Mouse (Mus musculus) forebrain, postnatal 0 days (tissue): ENCODE measurements around the gene Foxn3. TPM values are rescaled to one million over a fixed set of nuclear protein-coding genes. Genes with fewer than 3 reads are reported as not detected.

Source experiments
- ATAC-seq: fragments of 200-750 bp; cut with Nextera tagmentation; 2 replicates; pipeline ENCODE4 v1.8.0; 2017; ENCODE audit warnings: mild to moderate bottlenecking, moderate library complexity
- DNase-seq: peaks from one replicate; pipeline ENCODE4 v3.0.0-alpha.2; 2015
- H3K27ac ChIP-seq: fragments of 300-500 bp; sonication (generic); 2 replicates; pipeline ENCODE4 v1.5.1; 2014; ENCODE audit warnings: low read depth, mild to moderate bottlenecking, antibody characterized with exemption, low read length, moderate library complexity, mixed read lengths
- H3K27me3 ChIP-seq: fragments of 300-500 bp; sonication (generic); 2 replicates; pipeline ENCODE4 v1.6.1; 2014; ENCODE audit warnings: mild to moderate bottlenecking, low read length, mixed read lengths; ENCODE audit not compliant: insufficient read depth
- H3K36me3 ChIP-seq: fragments of 300-500 bp; sonication (generic); 2 replicates; pipeline ENCODE4 v1.6.1; 2014; ENCODE audit warnings: mild to moderate bottlenecking, moderate library complexity; ENCODE audit not compliant: insufficient read depth
- H3K4me1 ChIP-seq: fragments of 300-500 bp; sonication (generic); 2 replicates; pipeline ENCODE4 v1.6.1; 2014; ENCODE audit warnings: antibody characterized with exemption; ENCODE audit not compliant: insufficient read depth
- H3K4me2 ChIP-seq: fragments of 300-500 bp; sonication (generic); 2 replicates; pipeline ENCODE4 v1.6.1; 2014; ENCODE audit warnings: low read depth, mild to moderate bottlenecking, moderate library complexity
- H3K4me3 ChIP-seq: fragments of 300-500 bp; sonication (generic); 2 replicates; pipeline ENCODE4 v1.5.1; 2014; ENCODE audit warnings: low read depth, low read length, mixed read lengths
- H3K9ac ChIP-seq: fragments of 300-500 bp; sonication (generic); 2 replicates; pipeline ENCODE4 v1.6.1; 2014; ENCODE audit warnings: mild to moderate bottlenecking
- H3K9me3 ChIP-seq: fragments of 300-500 bp; sonication (generic); 2 replicates; pipeline ENCODE4 v1.6.1; 2016; ENCODE audit warnings: low read length
- CTCF ChIP-seq: sonication (generic); IDR thresholded peaks from 2 replicates; pipeline ENCODE4 v1.5.1; 2016; ENCODE audit warnings: antibody characterized with exemption, control low read depth, low read depth
- WGBS: fragments of 180-500 bp; shearing (Covaris S2); extraction: QIAGEN DNeasy Blood & Tissue Kit; methylation state at CpG from one replicate; pipeline ENCODE4 v1.1.7; 2014; 5-methylcytosine and 5-hydroxymethylcytosine counted together
- polyA plus RNA-seq: library from polyadenylated mRNA; unstranded; fragments of >200 nt; fragmentation: Nextera tagmentation; extraction: Ambion mirVana; gene quantifications from 2 replicates; pipeline ENCODE4 v1.2.1, GENCODE M21; 2015
- total RNA-seq: library from RNA; depleted of rRNA; stranded (reverse); fragments of >200 nt; gene quantifications from 2 replicates; pipeline ENCODE4 v1.2.3, GENCODE M21; 2014

Gene Foxn3
- total and polyA plus RNA-seq, 2 experiments from 2014 or later = 32.8 to 61.3 TPM

- no peak for TF ChIP-seq CTCF
- peak overlapping the region; percentile 89 for H3K4me3 ChIP-seq
- under 1% methylated on average over 10 of the region's 10 CpGs for WGBS
- 0 out of 2 replicates have a peak, but pooled peaks cover 13% of the 10 kb centered on the region for H3K4me1 ChIP-seq
- H3K27me3 ChIP-seq = no peaks in the 10 kb centered on the region
- peak overlapping the region; percentile 80 for H3K27ac ChIP-seq
- no peaks in the 10 kb centered on the region for H3K9me3 ChIP-seq
- H3K4me2 ChIP-seq = peak overlapping the region; percentile 74
- H3K9ac ChIP-seq = peak overlapping the region; percentile 82
- DNase-seq (peak; percentile 63), ATAC-seq (no peak)
- no peaks in the 10 kb centered on the region for H3K36me3 ChIP-seq
Measured at GRCm38 (mm10) chr12:99562867-99563189, 554 bp downstream of the Foxn3 start.

- Histone ChIP-seq H3K27me3 (no peaks in the 10 kb centered on the region), H3K36me3 (no peaks in the 10 kb centered on the region), H3K4me2 (peak overlapping the region; percentile 74), H3K9ac (peak overlapping the region; percentile 82), H3K27ac (peak overlapping the region; percentile 80), H3K4me3 (peak overlapping the region; percentile 89), H3K4me1 (0 out of 2 replicates have a peak, but pooled peaks cover 13% of the 10 kb centered on the region), H3K9me3 (no peaks in the 10 kb centered on the region)
- WGBS = under 1% methylated on average over 24 of the region's 24 CpGs
- DNase-seq = peak; percentile 80
- TF ChIP-seq CTCF = peak; percentile 28; the same call in 1 of the 2 replicates
- ATAC-seq = peak; percentile 67
Measured at GRCm38 (mm10) chr12:99562073-99562866, 1.1 kb downstream of the Foxn3 start.

GRCm38 (mm10) chr12:99561333-99561766 is 2.0 kb downstream of the Foxn3 start:
- peak overlapping the region; percentile 80; the same call in 1 of the 2 replicates for H3K27ac ChIP-seq
- ATAC-seq (no peak), DNase-seq (peak; percentile 52)
- no peaks in the 10 kb centered on the region for H3K27me3 ChIP-seq
- 0 out of 2 replicates have a peak, but pooled peaks cover 13% of the 10 kb centered on the region for H3K4me1 ChIP-seq
- no peaks in the 10 kb centered on the region for H3K36me3 ChIP-seq
- H3K9ac ChIP-seq = 0 out of 2 replicates have a peak overlapping the region, but pooled peaks have one; percentile 82
- peak overlapping the region; percentile 89 for H3K4me3 ChIP-seq
- no peak for TF ChIP-seq CTCF
- no peaks in the 10 kb centered on the region for H3K9me3 ChIP-seq
- WGBS = 22% methylated on average over 3 of the region's 3 CpGs
- H3K4me2 ChIP-seq = peak overlapping the region; percentile 74

- no peak for TF ChIP-seq CTCF
- Histone ChIP-seq H3K27ac (no peak overlapping the region), H3K4me1 (0 out of 2 replicates have a peak, but pooled peaks cover 13% of the 10 kb centered on the region), H3K36me3 (no peaks in the 10 kb centered on the region), H3K9me3 (no peaks in the 10 kb centered on the region), H3K4me2 (peak overlapping the region; percentile 74), H3K27me3 (no peaks in the 10 kb centered on the region), H3K9ac (0 out of 2 replicates have a peak overlapping the region, but pooled peaks have one; percentile 82), H3K4me3 (peak overlapping the region; percentile 89; the same call in 1 of the 2 replicates)
- 56% methylated on average over 11 of the region's 11 CpGs for WGBS
- no peak for ATAC-seq
- DNase-seq = no peak
Measured at GRCm38 (mm10) chr12:99560701-99561332, 2.6 kb downstream of the Foxn3 start.

- ATAC-seq (no peak), DNase-seq (no peak)
- no peaks in the 10 kb centered on the region for H3K27me3 ChIP-seq
- no peak for TF ChIP-seq CTCF
- no peak overlapping the region for H3K4me3 ChIP-seq
- H3K9ac ChIP-seq = no peak overlapping the region
- WGBS = 86% methylated on average over 11 of the region's 11 CpGs
- no peak overlapping the region for H3K4me2 ChIP-seq
- H3K27ac ChIP-seq = no peak overlapping the region
- 0 out of 2 replicates have a peak, but pooled peaks cover 13% of the 10 kb centered on the region for H3K4me1 ChIP-seq
- H3K9me3 ChIP-seq = no peaks in the 10 kb centered on the region
- H3K36me3 ChIP-seq = no peaks in the 10 kb centered on the region
Measured at GRCm38 (mm10) chr12:99559483-99559882, 3.9 kb downstream of the Foxn3 start.

- Histone ChIP-seq H3K9ac (no peak overlapping the region), H3K27me3 (no peaks in the 10 kb centered on the region), H3K4me3 (no peak overlapping the region), H3K4me2 (no peak overlapping the region), H3K4me1 (0 out of 2 replicates have a peak, but pooled peaks cover 13% of the 10 kb centered on the region), H3K36me3 (no peaks in the 10 kb centered on the region), H3K9me3 (no peaks in the 10 kb centered on the region), H3K27ac (no peak overlapping the region)
- 62% methylated on average over 4 of the region's 4 CpGs for WGBS
- DNase-seq (no peak), ATAC-seq (no peak)
- no peak for TF ChIP-seq CTCF
Measured at GRCm38 (mm10) chr12:99558476-99558875, 4.9 kb downstream of the Foxn3 start.

- ATAC-seq (no peak), DNase-seq (no peak)
- no peaks in the 10 kb centered on the region for H3K9me3 ChIP-seq
- no peak for TF ChIP-seq CTCF
- WGBS = 69% methylated on average over 8 of the region's 8 CpGs
- no peak overlapping the region for H3K4me2 ChIP-seq
- H3K27me3 ChIP-seq = no peaks in the 10 kb centered on the region
- H3K36me3 ChIP-seq = no peaks in the 10 kb centered on the region
- H3K9ac ChIP-seq = no peak overlapping the region
- H3K27ac ChIP-seq = no peak overlapping the region
- no peak overlapping the region for H3K4me3 ChIP-seq
- 0 out of 2 replicates have a peak, but pooled peaks cover 13% of the 10 kb centered on the region for H3K4me1 ChIP-seq
Measured at GRCm38 (mm10) chr12:99557498-99557897, 5.9 kb downstream of the Foxn3 start.
